Mouse (Mus musculus): ENCODE measurements at regions not wholly inside any gene's neighbourhood (a gene's known extent, or its start where the extent isn't known, plus 50 kb on each side); places are given as distances from the start of the nearest gene placed in this dataset.
A peak's percentile ranks its signal among the peaks of the same experiment; 100 is the strongest.
"Not testable (repeated sequence)": the region's sequence is repeated elsewhere in the genome, so short reads cannot be mapped to it uniquely, and the experiment has no call there.

DNA sequence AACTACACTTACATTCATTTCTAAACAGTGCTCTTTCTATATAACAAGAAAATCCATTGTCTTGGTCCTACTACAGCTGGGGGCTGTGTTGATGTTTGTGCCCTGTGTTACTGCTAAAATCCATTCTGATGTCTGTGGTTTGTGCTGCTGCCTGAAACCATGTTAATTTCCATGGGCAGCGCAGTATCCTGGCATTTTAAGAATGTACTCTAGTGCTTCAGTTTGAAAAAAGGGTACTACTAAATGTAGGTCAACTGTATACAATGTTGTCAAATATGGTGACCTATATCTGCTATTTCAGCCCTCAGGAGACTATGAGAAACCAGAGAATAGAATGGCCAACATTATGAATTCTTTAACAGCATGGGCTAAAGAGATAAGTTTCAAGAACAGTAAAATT, 1052.2 kb downstream of the Hace1 start:
- Histone ChIP-seq H3K4me3 (replicated peaks; ENCODE audit: low read length) (no peak overlapping the region), H3K9me3 (ENCODE audit: low read length) (no peaks in the 10 kb centered on the region), H3K36me3 (ENCODE audit: insufficient read depth, low read length) (no peaks in the 10 kb centered on the region), H3K27me3 (ENCODE audit: insufficient read depth, low read length) (no peaks in the 10 kb centered on the region), H3K4me1 (replicated peaks; ENCODE audit: low read depth, low read length) (no peaks in the 10 kb centered on the region)
- TF ChIP-seq CTCF (conservative IDR thresholded peaks at IDR 0.05; ENCODE audit: low read length) (no peak), NANOG (IDR thresholded peaks at IDR 0.05; ENCODE audit: borderline replicate concordance, low read length) (no peak), POU5F1 (IDR thresholded peaks at IDR 0.05; ENCODE audit: borderline replicate concordance, low read length) (no peak)

DNA sequence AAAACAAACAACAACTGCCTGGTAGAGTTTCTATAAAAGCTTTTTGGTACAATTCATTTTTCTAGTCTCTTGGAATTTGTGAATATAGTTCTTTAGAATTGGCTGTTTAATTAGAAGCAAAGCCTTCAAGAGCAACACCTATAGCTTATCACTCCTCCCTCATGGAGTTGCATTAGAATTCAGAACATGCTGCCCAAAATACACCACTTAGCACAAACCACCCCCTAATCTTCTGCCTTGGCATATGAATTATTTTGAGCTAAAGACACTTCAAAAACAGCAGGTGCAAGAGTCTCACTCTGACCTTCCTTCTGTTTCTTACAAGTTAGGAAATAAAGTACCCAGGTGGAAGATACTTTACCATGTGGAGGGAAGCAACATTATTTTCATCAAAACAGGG, 1085.4 kb downstream of the Hace1 start:
- no peak for TF ChIP-seq NANOG (IDR thresholded peaks at IDR 0.05; ENCODE audit: borderline replicate concordance, low read length)
- no peak for TF ChIP-seq POU5F1 (IDR thresholded peaks at IDR 0.05; ENCODE audit: borderline replicate concordance, low read length)
- H3K4me1 ChIP-seq (replicated peaks; ENCODE audit: low read depth, low read length), result no peaks in the 10 kb centered on the region

DNA sequence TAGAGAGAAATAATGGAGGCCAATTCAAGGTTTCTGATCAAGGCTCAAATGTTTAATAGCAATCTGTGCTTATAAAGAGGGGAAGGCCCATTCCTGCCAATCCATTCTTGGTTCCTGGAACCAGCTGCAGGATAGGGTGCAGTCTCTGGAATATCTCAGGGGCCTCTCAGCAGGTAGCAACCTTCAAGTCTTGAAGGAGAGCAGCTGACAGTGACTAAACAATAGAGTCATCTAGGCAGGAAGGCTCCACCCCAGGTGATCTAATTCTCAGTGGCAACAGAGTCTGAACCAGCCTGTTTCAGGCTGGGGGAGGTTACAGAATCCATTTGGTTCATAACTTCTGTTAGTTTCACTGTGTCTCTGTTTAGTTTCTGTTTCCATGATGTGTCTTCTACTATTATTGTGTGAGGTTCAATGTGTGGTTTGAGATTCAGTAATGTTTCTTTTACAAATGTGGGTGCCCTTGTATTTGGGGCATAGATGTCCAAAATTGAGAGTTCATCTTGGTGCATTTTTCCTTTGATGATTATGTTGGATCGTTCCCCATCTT, 1112.3 kb downstream of the Hace1 start:
- peaks cover 33% of the 10 kb centered on the region for H3K9me3 ChIP-seq (ENCODE audit: low read length)
- not testable (repeated sequence) for H3K4me3 ChIP-seq (replicated peaks; ENCODE audit: low read length); H3K27me3 ChIP-seq (ENCODE audit: insufficient read depth, low read length); H3K36me3 ChIP-seq (ENCODE audit: insufficient read depth, low read length)
- peaks cover 22% of the 10 kb centered on the region for H3K4me1 ChIP-seq (replicated peaks; ENCODE audit: low read depth, low read length)
- TF ChIP-seq NANOG (IDR thresholded peaks at IDR 0.05; ENCODE audit: borderline replicate concordance, low read length), result peak; percentile 65; the same call in 1 of the 2 replicates

More for the DNA sequence above, 1085.4 kb downstream of the Hace1 start:
- Histone ChIP-seq H3K9me3 (ENCODE audit: low read length) (no peaks in the 10 kb centered on the region), H3K36me3 (ENCODE audit: insufficient read depth, low read length) (no peaks in the 10 kb centered on the region), H3K27me3 (ENCODE audit: insufficient read depth, low read length) (no peaks in the 10 kb centered on the region), H3K4me3 (replicated peaks; ENCODE audit: low read length) (no peak overlapping the region)

DNA sequence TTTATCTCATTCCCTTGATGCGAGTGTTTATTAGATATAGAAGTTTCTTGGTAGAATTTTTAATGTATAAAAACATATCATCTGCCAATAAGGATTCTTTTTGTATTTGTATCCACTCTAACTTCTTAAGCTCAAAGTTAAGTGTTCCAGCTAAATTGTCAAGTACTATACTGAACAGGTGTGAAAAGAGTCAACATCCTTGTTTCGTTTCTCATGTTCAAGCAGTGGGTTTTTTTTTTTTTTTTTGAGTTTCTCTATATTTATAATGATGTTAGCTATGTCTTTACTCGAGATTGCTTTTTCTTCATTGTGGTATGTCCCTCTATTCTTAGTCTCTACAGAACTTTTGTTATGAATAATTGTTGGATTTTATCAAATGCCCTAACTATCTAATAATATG, 1115.0 kb downstream of the Hace1 start:
- Histone ChIP-seq H3K9me3 (ENCODE audit: low read length) (0 out of 2 replicates have a peak, but pooled peaks cover 9% of the 10 kb centered on the region), H3K27me3 (ENCODE audit: insufficient read depth, low read length) (no peaks in the 10 kb centered on the region), H3K4me1 (replicated peaks; ENCODE audit: low read depth, low read length) (peaks cover 22% of the 10 kb centered on the region), H3K36me3 (ENCODE audit: insufficient read depth, low read length) (no peaks in the 10 kb centered on the region; the same call in 1 of the 2 replicates), H3K4me3 (replicated peaks; ENCODE audit: low read length) (no peak overlapping the region)
- TF ChIP-seq NANOG (IDR thresholded peaks at IDR 0.05; ENCODE audit: borderline replicate concordance, low read length), result no peak
- no peak for TF ChIP-seq POU5F1 (IDR thresholded peaks at IDR 0.05; ENCODE audit: borderline replicate concordance, low read length)
- TF ChIP-seq CTCF (conservative IDR thresholded peaks at IDR 0.05; ENCODE audit: low read length), result no peak

DNA sequence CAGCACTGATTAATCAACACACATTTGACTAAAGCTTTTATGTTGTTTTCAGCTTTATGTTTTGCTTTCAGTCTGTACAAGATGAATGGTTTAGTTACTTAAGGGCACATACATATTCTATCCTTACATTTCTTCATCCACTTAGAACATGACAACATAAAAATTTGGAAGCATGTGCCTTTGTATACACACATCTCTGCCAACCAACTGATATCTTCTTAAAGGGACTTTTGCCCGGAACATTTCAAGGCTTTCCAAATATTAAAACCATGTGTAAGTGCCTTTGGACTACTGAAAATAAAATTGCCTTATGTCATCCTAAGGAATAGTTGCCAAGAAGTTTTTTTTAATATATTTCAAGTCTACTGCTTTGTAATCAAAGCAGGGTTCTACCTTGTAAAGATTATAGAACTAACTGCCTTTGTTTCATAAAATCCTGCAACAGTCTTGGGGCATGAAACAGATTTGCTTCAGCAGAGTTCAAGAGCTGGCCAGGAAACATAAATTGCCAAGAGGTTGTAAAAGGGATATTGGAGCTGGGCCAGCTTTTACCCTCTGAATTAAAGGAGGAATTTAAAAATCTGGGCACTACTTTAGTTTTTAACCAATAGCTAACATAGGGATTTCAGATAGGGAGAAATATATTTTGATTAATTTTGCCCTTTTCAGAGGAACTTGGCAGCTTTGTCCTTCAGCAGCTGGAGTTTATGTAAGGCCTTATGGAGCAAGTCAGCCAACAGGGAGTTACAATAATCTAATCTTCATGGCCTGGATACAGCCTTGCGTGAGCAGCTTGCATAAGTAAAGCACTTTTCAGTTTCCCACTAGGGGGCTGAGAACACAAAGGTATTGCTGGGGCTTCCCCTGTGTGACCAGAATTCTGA, 1120.0 kb downstream of the Hace1 start:
- Histone ChIP-seq H3K4me3 (replicated peaks; ENCODE audit: low read length) (no peak overlapping the region), H3K4me1 (replicated peaks; ENCODE audit: low read depth, low read length) (no peaks in the 10 kb centered on the region), H3K9me3 (ENCODE audit: low read length) (peaks cover 7% of the 10 kb centered on the region; the same call in 1 of the 2 replicates), H3K36me3 (ENCODE audit: insufficient read depth, low read length) (no peaks in the 10 kb centered on the region), H3K27me3 (ENCODE audit: insufficient read depth, low read length) (no peaks in the 10 kb centered on the region)
- TF ChIP-seq CTCF (conservative IDR thresholded peaks at IDR 0.05; ENCODE audit: low read length), result no peak
- no peak for TF ChIP-seq POU5F1 (IDR thresholded peaks at IDR 0.05; ENCODE audit: borderline replicate concordance, low read length)
- TF ChIP-seq NANOG (IDR thresholded peaks at IDR 0.05; ENCODE audit: borderline replicate concordance, low read length), result no peak

DNA sequence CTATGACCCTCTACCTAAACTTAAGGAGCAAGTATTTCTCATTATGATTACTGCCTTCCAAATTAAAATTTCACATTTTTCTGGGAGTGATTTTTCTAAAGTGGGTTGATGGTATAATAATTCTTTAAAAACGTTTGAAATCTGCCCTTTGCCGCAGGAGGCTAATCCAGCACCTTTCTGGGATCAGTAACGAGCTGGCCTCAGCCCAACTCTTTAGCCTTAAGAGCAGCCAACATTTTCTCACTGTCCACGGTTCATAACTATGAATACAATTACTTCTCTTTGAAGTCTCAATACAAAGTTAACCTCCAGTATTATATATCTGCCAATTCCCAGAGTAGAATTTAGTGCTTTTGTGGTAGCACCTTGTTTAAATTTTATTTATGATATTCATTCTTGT, 1123.6 kb downstream of the Hace1 start:
- H3K36me3 ChIP-seq (ENCODE audit: insufficient read depth, low read length), result no peaks in the 10 kb centered on the region
- no peaks in the 10 kb centered on the region for H3K4me1 ChIP-seq (replicated peaks; ENCODE audit: low read depth, low read length)
- no peak overlapping the region for H3K4me3 ChIP-seq (replicated peaks; ENCODE audit: low read length)
- no peak for TF ChIP-seq CTCF (conservative IDR thresholded peaks at IDR 0.05; ENCODE audit: low read length)
- TF ChIP-seq POU5F1 (IDR thresholded peaks at IDR 0.05; ENCODE audit: borderline replicate concordance, low read length), result no peak
- H3K27me3 ChIP-seq (ENCODE audit: insufficient read depth, low read length), result no peaks in the 10 kb centered on the region
- peaks cover 7% of the 10 kb centered on the region; the same call in 1 of the 2 replicates for H3K9me3 ChIP-seq (ENCODE audit: low read length)

DNA sequence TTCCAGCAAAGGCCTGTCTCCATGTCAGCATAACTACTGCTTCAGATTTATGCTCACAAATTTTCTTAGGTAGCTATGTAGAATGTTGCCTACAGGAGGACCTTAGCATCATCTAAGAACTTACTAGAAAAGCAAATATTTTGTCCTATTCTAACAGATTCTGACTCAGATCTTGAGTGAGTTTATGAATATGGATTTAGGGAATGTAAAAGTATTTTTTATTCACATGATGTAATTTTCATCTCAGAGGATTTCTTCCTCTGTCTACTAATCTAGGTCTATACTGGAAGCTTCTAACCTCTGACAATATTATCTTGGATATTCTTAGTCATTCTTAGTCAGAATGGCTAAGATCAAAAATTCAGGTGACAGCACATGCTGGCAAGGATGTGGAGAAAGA, 1130.4 kb downstream of the Hace1 start:
- not testable (repeated sequence) for H3K4me3 ChIP-seq (replicated peaks; ENCODE audit: low read length)

DNA sequence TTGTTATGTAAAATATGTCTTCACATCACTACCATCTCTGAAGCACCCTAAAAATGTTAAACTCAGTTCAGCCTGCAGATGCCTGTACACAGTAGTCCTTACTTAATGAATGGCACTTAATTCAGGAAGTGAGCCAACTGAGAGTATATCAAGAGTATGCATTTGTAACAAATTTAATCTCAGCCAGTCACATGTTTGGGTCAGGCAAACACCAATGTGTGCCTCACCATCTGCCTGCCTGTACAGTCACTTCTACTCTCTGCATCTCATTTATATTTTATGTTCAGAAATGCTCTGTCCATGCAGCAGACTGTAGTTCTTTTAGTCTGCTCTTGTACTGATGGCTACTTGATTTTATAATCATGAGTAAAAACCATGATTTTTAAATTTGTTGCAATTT, 1135.1 kb downstream of the Hace1 start:
- Histone ChIP-seq H3K36me3 (ENCODE audit: insufficient read depth, low read length) (no peaks in the 10 kb centered on the region), H3K4me3 (replicated peaks; ENCODE audit: low read length) (no peak overlapping the region), H3K9me3 (ENCODE audit: low read length) (no peaks in the 10 kb centered on the region), H3K4me1 (replicated peaks; ENCODE audit: low read depth, low read length) (no peaks in the 10 kb centered on the region), H3K27me3 (ENCODE audit: insufficient read depth, low read length) (no peaks in the 10 kb centered on the region)
- TF ChIP-seq NANOG (IDR thresholded peaks at IDR 0.05; ENCODE audit: borderline replicate concordance, low read length) (no peak), POU5F1 (IDR thresholded peaks at IDR 0.05; ENCODE audit: borderline replicate concordance, low read length) (no peak), CTCF (conservative IDR thresholded peaks at IDR 0.05; ENCODE audit: low read length) (no peak)

More for the DNA sequence above, 1130.4 kb downstream of the Hace1 start:
- not testable (repeated sequence) for H3K4me1 ChIP-seq (replicated peaks; ENCODE audit: low read depth, low read length); H3K36me3 ChIP-seq (ENCODE audit: insufficient read depth, low read length); H3K27me3 ChIP-seq (ENCODE audit: insufficient read depth, low read length); H3K9me3 ChIP-seq (ENCODE audit: low read length)

Measured in E14TG2a.4 (cell line).